Mouse (Mus musculus): Measurements from ENCODE around the gene Plekhd1.

DNA sequence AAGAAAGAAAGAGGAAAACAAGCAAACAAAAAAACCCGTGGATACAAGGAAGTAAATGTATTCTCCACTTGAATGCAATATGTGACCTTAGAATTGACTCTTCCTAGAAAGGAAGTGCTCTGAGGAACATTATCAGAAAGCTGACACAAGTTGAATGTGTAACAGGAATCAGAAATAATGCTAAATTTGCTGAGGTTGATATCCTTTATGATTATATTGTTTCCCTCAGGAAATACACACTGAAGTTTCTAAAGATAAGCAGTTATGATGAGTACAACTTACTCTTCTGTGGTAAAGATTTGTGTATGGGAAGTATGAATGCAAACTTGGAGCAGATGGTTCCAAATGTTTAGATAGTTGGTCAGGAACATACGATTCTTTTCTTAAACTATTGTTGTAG is 24.0 kb upstream of the Plekhd1 start:
- no peak for TF ChIP-seq EP300 (IDR thresholded peaks at IDR 0.05; ENCODE audit: low read depth)
- no peak for TF ChIP-seq CTCF (IDR thresholded peaks at IDR 0.05; ENCODE audit: low read depth)

Measured in liver, embryonic 14.5 days (tissue).